Mouse (Mus musculus): ENCODE measurements around the gene S1pr1. TPM values are rescaled to one million over a fixed set of nuclear protein-coding genes. Genes with fewer than 3 reads are reported as not detected.
A peak's percentile ranks its signal among the peaks of the same experiment; 100 is the strongest.

Gene S1pr1
- polyA plus RNA-seq, 1 experiment from 2014 or later = 14.1 TPM

DNA sequence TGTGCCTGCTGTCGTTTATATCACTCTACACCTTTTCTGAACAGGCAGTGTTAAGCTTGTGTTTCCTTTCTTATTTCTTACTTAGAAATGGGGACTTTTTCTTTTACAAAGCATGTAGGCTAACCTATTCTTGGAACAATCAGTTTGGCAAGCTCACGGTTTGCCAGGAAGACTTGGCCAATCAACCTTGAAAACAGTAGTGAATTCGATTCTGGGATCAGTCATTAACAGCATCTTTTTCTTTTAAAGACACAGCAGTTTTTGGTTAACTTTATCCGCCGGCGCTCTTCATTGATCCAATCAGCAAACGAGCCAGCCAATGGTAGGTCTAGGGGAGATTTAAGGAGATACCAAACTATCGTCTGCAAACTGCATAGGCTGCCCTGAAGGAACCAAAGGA lies 31.6 kb upstream of the S1pr1 start:
- DNase-seq (ENCODE audit: low spot score) = no peak
- no peak for ATAC-seq (ENCODE audit: low FRiP score)

DNA sequence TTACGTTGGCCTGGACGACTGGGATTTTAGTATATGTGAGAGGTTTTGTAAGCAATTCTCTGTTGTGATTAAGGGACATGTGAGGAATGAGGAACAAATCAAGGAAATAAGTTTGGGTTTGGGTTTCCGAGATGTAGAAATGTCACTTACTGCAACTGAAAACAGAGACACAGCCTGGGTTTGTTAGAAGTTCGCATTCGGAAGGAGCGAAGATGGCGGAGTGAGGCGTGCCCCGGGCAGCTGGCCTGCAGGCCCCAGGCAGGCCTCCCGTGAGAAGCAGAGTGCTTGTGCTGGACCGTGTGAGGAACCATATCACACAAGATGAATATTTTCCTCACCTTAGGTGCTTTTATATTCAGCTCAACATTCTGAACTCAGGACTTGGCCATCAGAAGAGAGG lies 30.2 kb upstream of the S1pr1 start:
- Histone ChIP-seq H3K4me2 (replicated peaks; ENCODE audit: low read depth, low read length) (no peak overlapping the region), H3K27me3 (ENCODE audit: control insufficient read depth, insufficient read depth, low read length) (no peaks in the 10 kb centered on the region), H3K4me1 (replicated peaks; ENCODE audit: control insufficient read depth, insufficient read depth, low read length) (no peaks in the 10 kb centered on the region), H3K9me3 (ENCODE audit: control insufficient read depth, low read length) (no peaks in the 10 kb centered on the region), H3K4me3 (ENCODE audit: low read depth, low read length) (no peak overlapping the region), H3K36me3 (ENCODE audit: control insufficient read depth, insufficient read depth, low read length) (no peaks in the 10 kb centered on the region), H3K27ac (ENCODE audit: low read depth, low read length) (no peak overlapping the region), H3K9ac (ENCODE audit: low read depth, low read length) (no peak overlapping the region)
- DNase-seq (ENCODE audit: low spot score) (no peak), ATAC-seq (ENCODE audit: low FRiP score) (no peak)
- WGBS = 92% methylated on average over 11 of the region's 11 CpGs

More for the DNA sequence above, 31.6 kb upstream of the S1pr1 start:
- WGBS = 90% methylated on average over 8 of the region's 8 CpGs
- H3K9me3 ChIP-seq (ENCODE audit: control insufficient read depth, low read length) = no peaks in the 10 kb centered on the region
- H3K9ac ChIP-seq (ENCODE audit: low read depth, low read length) = no peak overlapping the region
- no peak overlapping the region for H3K27ac ChIP-seq (ENCODE audit: low read depth, low read length)
- no peak overlapping the region for H3K4me3 ChIP-seq (ENCODE audit: low read depth, low read length)
- no peak overlapping the region for H3K4me2 ChIP-seq (replicated peaks; ENCODE audit: low read depth, low read length)
- H3K27me3 ChIP-seq (ENCODE audit: control insufficient read depth, insufficient read depth, low read length) = no peaks in the 10 kb centered on the region
- no peaks in the 10 kb centered on the region for H3K36me3 ChIP-seq (ENCODE audit: control insufficient read depth, insufficient read depth, low read length)
- H3K4me1 ChIP-seq (replicated peaks; ENCODE audit: control insufficient read depth, insufficient read depth, low read length) = no peaks in the 10 kb centered on the region

DNA sequence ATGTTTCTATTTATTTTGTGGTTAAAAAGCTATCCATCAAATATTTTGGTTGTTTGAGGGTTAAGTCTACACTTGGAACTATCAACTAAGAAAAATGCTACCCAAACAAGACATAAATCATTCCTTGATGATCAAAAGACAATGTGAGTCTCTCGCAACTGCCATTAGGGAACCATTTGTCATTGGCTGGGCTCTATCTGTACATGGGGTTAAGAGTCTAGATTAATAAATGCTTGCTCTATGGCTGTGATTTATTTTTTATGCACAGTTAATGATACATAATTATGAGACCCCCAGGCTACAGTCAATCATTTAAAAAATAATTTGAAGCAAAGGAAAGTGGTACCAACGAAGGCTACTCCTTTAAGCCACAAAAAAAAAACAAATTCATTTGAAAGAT lies 23.7 kb upstream of the S1pr1 start:
- ATAC-seq (ENCODE audit: low FRiP score) = 0 out of 2 replicates have a peak, but pooled peaks have one; percentile 30
- Histone ChIP-seq H3K4me2 (replicated peaks; ENCODE audit: low read depth, low read length) (no peak overlapping the region), H3K27ac (ENCODE audit: low read depth, low read length) (no peak overlapping the region), H3K9me3 (ENCODE audit: control insufficient read depth, low read length) (no peaks in the 10 kb centered on the region), H3K36me3 (ENCODE audit: control insufficient read depth, insufficient read depth, low read length) (no peaks in the 10 kb centered on the region), H3K9ac (ENCODE audit: low read depth, low read length) (no peak overlapping the region), H3K4me1 (replicated peaks; ENCODE audit: control insufficient read depth, insufficient read depth, low read length) (no peaks in the 10 kb centered on the region), H3K4me3 (ENCODE audit: low read depth, low read length) (no peak overlapping the region), H3K27me3 (ENCODE audit: control insufficient read depth, insufficient read depth, low read length) (no peaks in the 10 kb centered on the region)
- no peak for DNase-seq (ENCODE audit: low spot score)
- WGBS = 61% methylated on average over 2 of the region's 2 CpGs

DNA sequence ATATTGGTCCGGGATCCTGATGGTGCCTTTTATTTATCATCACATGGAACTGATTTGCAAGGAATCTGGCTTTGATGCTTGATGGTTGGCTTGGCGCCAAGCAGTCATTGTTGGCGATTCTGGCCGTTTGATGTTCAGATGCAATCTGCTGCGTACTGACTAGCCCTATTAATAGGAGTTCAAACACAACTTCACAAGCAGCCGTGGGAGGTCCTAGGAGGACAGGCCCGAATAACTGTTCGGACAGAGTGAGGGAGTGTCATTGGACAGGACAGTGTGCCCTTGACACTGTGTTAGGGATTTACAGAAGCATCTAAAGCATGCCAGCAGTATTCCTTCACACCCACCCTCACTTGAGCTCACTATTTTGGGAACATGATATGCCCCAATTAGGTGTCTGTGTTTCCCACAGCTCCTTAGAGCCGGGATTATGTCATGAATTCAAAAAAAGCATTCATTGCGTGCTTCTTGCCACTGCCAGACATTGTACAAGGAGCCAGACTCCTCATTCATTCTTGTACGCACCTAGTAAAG lies 23.0 kb upstream of the S1pr1 start:
- no peaks in the 10 kb centered on the region for H3K27me3 ChIP-seq (ENCODE audit: control insufficient read depth, insufficient read depth, low read length)
- H3K4me3 ChIP-seq (ENCODE audit: low read depth, low read length) = no peak overlapping the region
- no peak overlapping the region for H3K4me2 ChIP-seq (replicated peaks; ENCODE audit: low read depth, low read length)
- no peaks in the 10 kb centered on the region for H3K4me1 ChIP-seq (replicated peaks; ENCODE audit: control insufficient read depth, insufficient read depth, low read length)
- H3K9ac ChIP-seq (ENCODE audit: low read depth, low read length) = no peak overlapping the region
- H3K27ac ChIP-seq (ENCODE audit: low read depth, low read length) = no peak overlapping the region
- ATAC-seq (ENCODE audit: low FRiP score) = no peak
- H3K9me3 ChIP-seq (ENCODE audit: control insufficient read depth, low read length) = no peaks in the 10 kb centered on the region
- 60% methylated on average over 11 of the region's 11 CpGs for WGBS
- no peaks in the 10 kb centered on the region for H3K36me3 ChIP-seq (ENCODE audit: control insufficient read depth, insufficient read depth, low read length)
- peak; percentile 25 for DNase-seq (ENCODE audit: low spot score)

DNA sequence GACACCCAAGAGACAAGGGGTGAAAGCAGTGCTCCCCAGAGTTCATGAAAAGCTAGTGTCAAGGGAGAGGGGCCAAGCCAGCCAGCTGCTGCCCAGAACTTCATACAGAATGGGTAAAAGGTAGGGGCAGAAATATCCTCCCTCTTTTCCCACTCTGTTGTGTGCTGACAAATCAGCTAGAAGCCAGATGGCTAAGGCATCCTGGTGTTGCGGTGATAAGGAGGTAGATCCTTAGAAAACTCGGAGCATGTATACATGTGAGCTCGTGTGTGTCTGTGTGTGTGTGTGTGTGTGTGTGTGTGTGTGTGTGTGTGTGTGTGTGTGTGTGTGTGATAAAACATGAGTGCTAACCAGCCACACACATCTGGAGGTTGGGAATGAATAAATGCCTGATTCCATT lies 20.7 kb upstream of the S1pr1 start:
- ATAC-seq (ENCODE audit: low FRiP score) = no peak; the same call in 1 of the 2 replicates
- Histone ChIP-seq H3K27me3 (ENCODE audit: control insufficient read depth, insufficient read depth, low read length) (no peaks in the 10 kb centered on the region), H3K27ac (ENCODE audit: low read depth, low read length) (no peak overlapping the region), H3K9me3 (ENCODE audit: control insufficient read depth, low read length) (no peaks in the 10 kb centered on the region), H3K4me2 (replicated peaks; ENCODE audit: low read depth, low read length) (no peak overlapping the region), H3K36me3 (ENCODE audit: control insufficient read depth, insufficient read depth, low read length) (no peaks in the 10 kb centered on the region), H3K4me1 (replicated peaks; ENCODE audit: control insufficient read depth, insufficient read depth, low read length) (no peaks in the 10 kb centered on the region), H3K4me3 (ENCODE audit: low read depth, low read length) (no peak overlapping the region), H3K9ac (ENCODE audit: low read depth, low read length) (no peak overlapping the region)
- WGBS = 79% methylated on average over 3 of the region's 3 CpGs
- DNase-seq (ENCODE audit: low spot score) = no peak

- Histone ChIP-seq H3K27ac (ENCODE audit: low read depth, low read length) (no peak overlapping the region), H3K27me3 (ENCODE audit: control insufficient read depth, insufficient read depth, low read length) (no peaks in the 10 kb centered on the region), H3K4me2 (replicated peaks; ENCODE audit: low read depth, low read length) (no peak overlapping the region), H3K36me3 (ENCODE audit: control insufficient read depth, insufficient read depth, low read length) (no peaks in the 10 kb centered on the region), H3K4me3 (ENCODE audit: low read depth, low read length) (no peak overlapping the region), H3K4me1 (replicated peaks; ENCODE audit: control insufficient read depth, insufficient read depth, low read length) (no peaks in the 10 kb centered on the region), H3K9me3 (ENCODE audit: control insufficient read depth, low read length) (no peaks in the 10 kb centered on the region), H3K9ac (ENCODE audit: low read depth, low read length) (no peak overlapping the region)
- DNase-seq (ENCODE audit: low spot score) = no peak
- no peak for ATAC-seq (ENCODE audit: low FRiP score)
- WGBS = 90% methylated on average over 3 of the region's 3 CpGs
Measured at GRCm38 (mm10) chr3:115734841-115735240, 20.0 kb upstream of the S1pr1 start.

- H3K27ac ChIP-seq (ENCODE audit: low read depth, low read length) = no peak overlapping the region
- ATAC-seq (ENCODE audit: low FRiP score) (no peak), DNase-seq (ENCODE audit: low spot score) (no peak)
- no peak overlapping the region for H3K9ac ChIP-seq (ENCODE audit: low read depth, low read length)
- no peaks in the 10 kb centered on the region for H3K4me1 ChIP-seq (replicated peaks; ENCODE audit: control insufficient read depth, insufficient read depth, low read length)
- no peak overlapping the region for H3K4me2 ChIP-seq (replicated peaks; ENCODE audit: low read depth, low read length)
- no peaks in the 10 kb centered on the region for H3K27me3 ChIP-seq (ENCODE audit: control insufficient read depth, insufficient read depth, low read length)
- H3K9me3 ChIP-seq (ENCODE audit: control insufficient read depth, low read length) = no peaks in the 10 kb centered on the region
- no peak overlapping the region for H3K4me3 ChIP-seq (ENCODE audit: low read depth, low read length)
- 92% methylated on average over 7 of the region's 7 CpGs for WGBS
- H3K36me3 ChIP-seq (ENCODE audit: control insufficient read depth, insufficient read depth, low read length) = no peaks in the 10 kb centered on the region
Measured at GRCm38 (mm10) chr3:115730336-115730735, 15.5 kb upstream of the S1pr1 start.

GRCm38 (mm10) chr3:115729187-115729586 lies 14.3 kb upstream of the S1pr1 start:
- no peak overlapping the region for H3K4me2 ChIP-seq (replicated peaks; ENCODE audit: low read depth, low read length)
- H3K9me3 ChIP-seq (ENCODE audit: control insufficient read depth, low read length) = no peaks in the 10 kb centered on the region
- H3K27ac ChIP-seq (ENCODE audit: low read depth, low read length) = no peak overlapping the region
- H3K36me3 ChIP-seq (ENCODE audit: control insufficient read depth, insufficient read depth, low read length) = no peaks in the 10 kb centered on the region
- no peak overlapping the region for H3K9ac ChIP-seq (ENCODE audit: low read depth, low read length)
- no peak overlapping the region for H3K4me3 ChIP-seq (ENCODE audit: low read depth, low read length)
- no peaks in the 10 kb centered on the region for H3K27me3 ChIP-seq (ENCODE audit: control insufficient read depth, insufficient read depth, low read length)
- no peak for DNase-seq (ENCODE audit: low spot score)
- no peaks in the 10 kb centered on the region for H3K4me1 ChIP-seq (replicated peaks; ENCODE audit: control insufficient read depth, insufficient read depth, low read length)
- 70% methylated on average over 7 of the region's 7 CpGs for WGBS
- no peak for ATAC-seq (ENCODE audit: low FRiP score)

- ATAC-seq (ENCODE audit: low FRiP score) (no peak), DNase-seq (ENCODE audit: low spot score) (no peak)
- H3K9ac ChIP-seq (ENCODE audit: low read depth, low read length) = no peak overlapping the region
- H3K4me2 ChIP-seq (replicated peaks; ENCODE audit: low read depth, low read length) = no peak overlapping the region
- no peaks in the 10 kb centered on the region for H3K27me3 ChIP-seq (ENCODE audit: control insufficient read depth, insufficient read depth, low read length)
- no peaks in the 10 kb centered on the region for H3K9me3 ChIP-seq (ENCODE audit: control insufficient read depth, low read length)
- H3K4me1 ChIP-seq (replicated peaks; ENCODE audit: control insufficient read depth, insufficient read depth, low read length) = no peaks in the 10 kb centered on the region
- no peak overlapping the region for H3K4me3 ChIP-seq (ENCODE audit: low read depth, low read length)
- H3K36me3 ChIP-seq (ENCODE audit: control insufficient read depth, insufficient read depth, low read length) = no peaks in the 10 kb centered on the region
- WGBS = 50% methylated on average over 3 of the region's 3 CpGs
- H3K27ac ChIP-seq (ENCODE audit: low read depth, low read length) = no peak overlapping the region
Measured at GRCm38 (mm10) chr3:115728211-115728610, 13.3 kb upstream of the S1pr1 start.

All from hindbrain, embryonic 11.5 days (tissue).